Mouse (Mus musculus) spleen, adult 10 weeks (tissue): Measurements from ENCODE around the gene Nlrp6. TPM values are rescaled to one million over a fixed set of nuclear protein-coding genes. Genes with fewer than 3 reads are reported as not detected.

ENCODE experiments used
- polyA plus RNA-seq: library from polyadenylated mRNA; stranded (reverse); fragments of 350-450 nt; fragmentation: Illumina TruSeq; extraction: RNeasy Lipid Tissue Mini Kit (QIAGEN cat#74804); gene quantifications from one replicate; pipeline ENCODE4 v1.2.3, GENCODE M21; 2015; ENCODE audit warnings: low replicate concordance; ENCODE audit not compliant: insufficient read depth

Nlrp6 gene
- 0.07 TPM for polyA plus RNA-seq

DNA sequence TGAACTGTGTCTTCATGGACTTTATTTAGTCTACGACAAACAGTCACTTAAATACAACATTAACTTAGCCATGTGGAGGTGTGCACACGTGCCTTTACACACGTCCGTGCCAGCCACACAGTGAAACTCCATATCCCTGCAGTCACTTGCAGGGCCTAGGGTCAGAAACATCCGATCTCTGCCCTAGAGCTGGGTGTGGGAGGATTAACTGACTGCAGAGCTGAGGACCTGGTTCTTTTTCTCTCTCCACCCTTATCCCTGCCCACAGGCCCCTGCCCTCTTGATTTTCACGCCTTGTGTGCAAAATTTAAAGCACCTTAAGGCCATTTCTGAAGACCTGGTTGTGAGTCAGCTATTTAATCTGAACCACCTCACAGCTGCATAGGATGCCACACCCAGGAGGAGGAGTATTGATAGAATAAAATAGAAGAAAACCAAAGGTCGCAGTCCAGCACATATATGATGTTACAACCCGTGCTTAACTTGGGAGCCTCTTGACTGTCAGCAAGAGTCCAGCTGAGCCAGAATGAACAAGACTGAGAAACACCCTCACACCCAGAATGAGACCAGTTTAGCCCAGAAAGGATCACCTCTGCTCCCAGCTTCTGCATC, at the start of gene Nlrp6:
Gene Nlrp6 (plus strand): TSS at position 485 of the 612 bp plus-strand sequence.

DNA sequence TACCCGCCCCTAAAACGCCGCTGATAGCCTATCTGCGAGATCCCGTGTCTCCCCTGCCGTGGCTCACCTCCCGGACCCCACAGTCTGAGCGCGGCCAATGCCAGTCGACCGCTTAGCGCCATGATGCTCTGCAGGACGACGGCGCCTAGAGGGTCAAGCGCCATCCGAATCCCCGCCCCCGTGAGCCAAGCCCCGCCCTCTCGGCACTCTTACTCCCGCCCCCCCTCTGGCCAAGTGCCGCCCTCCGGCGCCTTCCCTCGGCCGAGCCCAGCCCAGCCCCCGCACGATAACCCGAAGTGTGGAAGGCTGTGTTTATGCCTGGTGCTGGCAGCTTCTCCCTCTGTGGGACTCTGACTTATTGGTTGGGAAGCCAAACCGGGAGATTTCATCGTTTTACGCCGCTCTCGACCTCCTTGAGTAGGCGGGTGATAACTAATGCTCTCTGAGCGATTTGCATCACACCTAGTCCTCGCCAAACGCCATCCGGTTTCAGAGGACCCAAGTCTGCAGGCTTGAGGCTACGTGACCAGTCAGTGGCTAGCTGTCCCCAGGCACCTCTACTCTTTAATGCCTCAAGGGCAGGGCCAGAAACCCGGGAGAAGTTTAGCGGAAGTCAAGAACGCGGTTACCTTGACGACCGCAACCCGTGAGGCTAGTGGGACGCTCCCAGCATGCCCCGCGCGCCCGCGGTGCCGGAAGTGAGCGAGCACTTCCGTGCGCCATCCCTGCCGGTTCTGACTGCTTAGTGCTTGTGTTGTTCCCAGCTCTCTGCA, 38.8 kb upstream of the Nlrp6 start, which contains the start of the genes Psmd13 and Sirt3:
Gene Psmd13 (plus strand): TSS at position 273 of the 773 bp plus-strand sequence.
Gene Sirt3 (minus strand): TSS at position 614 of the 773 bp plus-strand sequence.

GRCm38 (mm10) chr7:140900220-140900619, 20.5 kb upstream of the Nlrp6 start, which contains the start of gene Cox8b:
Cox8b (minus strand) TSS chr7:140900446.

DNA sequence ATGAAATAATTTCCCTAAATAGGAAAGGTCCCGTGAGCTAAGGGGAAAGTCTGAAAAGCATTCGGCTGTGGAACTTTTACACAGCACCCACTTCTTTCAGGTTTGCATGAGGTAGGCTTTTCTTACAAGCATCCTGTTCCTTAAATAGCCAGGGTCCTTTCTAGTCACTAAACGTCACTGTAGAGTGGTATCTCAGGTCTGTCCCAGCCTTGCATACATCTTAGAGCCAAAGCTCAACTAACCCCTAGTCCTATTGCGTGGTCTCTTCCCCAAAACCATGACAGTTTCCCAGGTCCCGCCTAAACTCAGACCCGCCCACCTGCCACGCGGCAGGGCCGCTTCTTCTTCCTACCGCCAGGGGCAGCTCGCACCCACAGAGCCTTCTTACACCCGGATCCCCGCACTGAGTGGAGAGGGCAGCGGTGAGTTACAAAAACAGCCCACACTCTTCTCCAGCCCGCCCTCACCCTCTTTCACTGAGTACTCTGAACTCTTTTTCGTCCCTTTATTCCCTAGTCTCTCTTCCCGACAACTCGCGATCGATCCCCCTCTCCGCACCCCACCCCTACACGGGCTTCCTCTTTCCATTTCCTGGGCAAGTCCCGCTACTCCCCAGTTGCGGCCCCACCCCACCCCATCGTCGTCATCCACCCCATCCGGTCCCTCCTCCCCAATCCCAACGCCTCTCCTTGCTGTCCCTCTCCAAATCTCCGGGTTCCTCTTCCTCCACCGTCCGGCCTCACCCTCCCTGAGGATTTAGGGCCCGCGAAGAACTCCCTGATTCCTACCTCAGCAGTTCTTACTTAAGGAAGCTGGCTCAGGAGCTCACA, 20.7 kb downstream of the Nlrp6 start, which contains the start of gene Pgghg:
Gene Pgghg (plus strand): TSS at position 170 of the 830 bp plus-strand sequence.

DNA sequence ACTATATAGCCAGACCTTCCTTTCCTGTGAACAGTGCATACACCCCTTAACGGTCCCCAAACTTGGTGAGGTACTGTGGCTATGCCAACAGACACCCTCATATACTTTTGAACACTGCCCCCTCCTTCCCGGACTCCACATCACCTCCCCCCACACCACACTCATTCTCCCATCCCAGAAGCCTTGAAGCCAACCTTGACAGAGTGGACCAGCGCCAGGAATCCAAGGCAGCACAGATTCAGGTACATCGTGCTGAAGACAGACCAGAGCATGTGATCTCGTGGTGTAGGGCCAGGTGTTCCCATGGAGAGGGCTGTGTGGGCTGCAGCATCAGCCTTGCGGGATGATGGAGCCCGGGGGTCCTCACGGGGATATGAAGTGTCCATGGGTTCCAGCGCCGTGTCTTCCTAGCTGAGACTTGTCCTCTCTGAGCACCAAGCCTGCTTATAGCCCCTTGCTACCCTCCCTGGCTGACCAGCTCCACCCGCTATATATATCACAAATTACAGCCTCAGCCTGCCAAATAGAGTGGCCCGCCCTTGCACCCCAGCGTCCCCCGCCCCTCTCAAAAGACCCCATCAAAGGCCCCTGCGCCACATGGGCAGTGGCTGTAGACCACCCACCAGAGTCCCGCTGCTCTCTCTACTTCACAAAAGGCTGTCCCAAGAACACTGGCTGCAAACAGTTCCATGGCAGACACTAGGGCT, 29.3 kb downstream of the Nlrp6 start, which contains the start of gene Ifitm5:
Gene Ifitm5 (minus strand): TSS at position 468 of the 707 bp plus-strand sequence.

GRCm38 (mm10) chr7:140955758-140956555, 35.3 kb downstream of the Nlrp6 start, which contains the start of the genes Gm45717 and Ifitm2:
Gm45717 (minus strand) TSS chr7:140955937.
Ifitm2 (minus strand) TSS chr7:140955987.

GRCm38 (mm10) chr7:140966921-140967320, 46.2 kb downstream of the Nlrp6 start, which contains the start of gene Ifitm1:
Ifitm1 (plus strand) TSS chr7:140967221.

Other genes starting within 250 kb of the Nlrp6 start
- not detected for gene Olfr45, start 239.0 kb upstream of the Nlrp6 start, polyA plus RNA-seq
- gene Olfr541, start 223.6 kb upstream of the Nlrp6 start, polyA plus RNA-seq, result not detected
- 5.1 TPM for gene Cyp2e1, start 157.2 kb upstream of the Nlrp6 start, polyA plus RNA-seq
- 0.75 TPM for gene Syce1, start 133.1 kb upstream of the Nlrp6 start, polyA plus RNA-seq
- gene Zfp941, start 98.7 kb upstream of the Nlrp6 start, polyA plus RNA-seq, result not detected
- gene Urah, start 85.9 kb upstream of the Nlrp6 start, polyA plus RNA-seq, result not detected
- not detected for gene Scgb1c1, start 75.4 kb upstream of the Nlrp6 start, polyA plus RNA-seq
- gene Odf3, start 73.1 kb upstream of the Nlrp6 start, polyA plus RNA-seq, result not detected
- not detected for gene Gm45785, start 64.6 kb upstream of the Nlrp6 start, polyA plus RNA-seq
- gene Ric8a, start 63.9 kb upstream of the Nlrp6 start, polyA plus RNA-seq, result 50.8 TPM
- gene Bet1l, start 63.3 kb upstream of the Nlrp6 start, polyA plus RNA-seq, result 16.2 TPM
- gene Psmd13, start 38.9 kb upstream of the Nlrp6 start, polyA plus RNA-seq, result 119 TPM
- 10.2 TPM for gene Sirt3, start 38.6 kb upstream of the Nlrp6 start, polyA plus RNA-seq
- not detected for gene Cox8b, start 20.5 kb upstream of the Nlrp6 start, polyA plus RNA-seq
- gene Pgghg, start 20.5 kb downstream of the Nlrp6 start, polyA plus RNA-seq, result 11.0 TPM
- 0.47 TPM for gene Ifitm5, start 29.4 kb downstream of the Nlrp6 start, polyA plus RNA-seq
- not detected for gene Gm45717, start 35.0 kb downstream of the Nlrp6 start, polyA plus RNA-seq
- 142 TPM for gene Ifitm2, start 35.1 kb downstream of the Nlrp6 start, polyA plus RNA-seq
- gene Ifitm1, start 46.3 kb downstream of the Nlrp6 start, polyA plus RNA-seq, result 72.5 TPM
- 262 TPM for gene Ifitm3, start 89.9 kb downstream of the Nlrp6 start, polyA plus RNA-seq
- 60.0 TPM for gene Ifitm6, start 97.0 kb downstream of the Nlrp6 start, polyA plus RNA-seq
- gene Gm17387, start 108.2 kb downstream of the Nlrp6 start, polyA plus RNA-seq, result not detected
- 0.21 TPM for gene B4galnt4, start 140.2 kb downstream of the Nlrp6 start, polyA plus RNA-seq
- gene Pkp3, start 157.3 kb downstream of the Nlrp6 start, polyA plus RNA-seq, result 14.6 TPM
- 22.3 TPM for gene Sigirr, start 179.7 kb downstream of the Nlrp6 start, polyA plus RNA-seq
- gene Ano9, start 196.9 kb downstream of the Nlrp6 start, polyA plus RNA-seq, result not detected
- 20.3 TPM for gene Ptdss2, start 201.5 kb downstream of the Nlrp6 start, polyA plus RNA-seq